Mouse (Mus musculus): ENCODE data around the gene Vmn1r139.
"Not testable (repeated sequence)": the region's sequence is repeated elsewhere in the genome, so short reads cannot be mapped to it uniquely, and the experiment has no call there.

The Vmn1r139 gene

DNA sequence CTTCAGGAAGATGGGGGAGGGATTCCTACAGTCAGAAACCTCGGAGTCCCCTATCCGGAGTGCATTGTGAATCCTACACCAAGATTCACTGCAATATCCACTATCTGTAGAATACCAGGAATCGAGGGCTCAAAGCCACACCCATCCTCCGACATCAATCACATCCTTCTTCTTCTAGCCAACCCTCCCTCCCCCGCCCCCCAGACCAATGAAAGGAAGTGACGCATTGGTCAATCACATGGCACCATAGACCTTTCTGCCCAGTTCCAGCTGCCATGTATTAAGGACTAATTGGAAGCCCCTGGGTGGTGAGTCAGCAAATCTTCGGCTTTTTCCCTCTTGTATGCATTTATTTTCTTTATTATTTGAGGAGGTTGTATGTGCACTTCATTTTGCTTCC lies at the start of gene Vmn1r139:
Vmn1r139 (plus strand) TSS at position 301 of the 400 bp plus-strand sequence.
- DNase-seq, result not testable (repeated sequence)

DNA sequence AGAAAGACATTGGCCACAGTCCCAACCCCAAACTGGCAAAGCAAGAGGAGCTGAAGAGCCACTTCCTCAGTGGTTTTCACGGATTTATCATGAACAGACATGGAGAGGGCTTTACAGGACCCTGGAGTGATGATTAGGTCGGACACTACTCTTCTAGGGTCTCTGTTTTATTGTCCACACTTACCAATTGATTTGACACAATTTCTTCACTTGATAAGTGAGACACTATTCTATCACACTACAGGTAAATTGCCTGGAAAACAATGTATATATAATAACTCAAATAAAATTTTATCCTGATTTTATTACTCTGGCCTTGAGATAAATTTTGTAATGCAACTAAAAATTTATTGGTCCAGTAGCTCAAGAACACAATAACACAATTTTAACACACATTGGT lies 40.1 kb upstream of the Vmn1r139 start, which contains the start of gene Vmn1r138:
Vmn1r138 (minus strand) TSS at position 101 of the 400 bp plus-strand sequence.
- not testable (repeated sequence) for DNase-seq

DNA sequence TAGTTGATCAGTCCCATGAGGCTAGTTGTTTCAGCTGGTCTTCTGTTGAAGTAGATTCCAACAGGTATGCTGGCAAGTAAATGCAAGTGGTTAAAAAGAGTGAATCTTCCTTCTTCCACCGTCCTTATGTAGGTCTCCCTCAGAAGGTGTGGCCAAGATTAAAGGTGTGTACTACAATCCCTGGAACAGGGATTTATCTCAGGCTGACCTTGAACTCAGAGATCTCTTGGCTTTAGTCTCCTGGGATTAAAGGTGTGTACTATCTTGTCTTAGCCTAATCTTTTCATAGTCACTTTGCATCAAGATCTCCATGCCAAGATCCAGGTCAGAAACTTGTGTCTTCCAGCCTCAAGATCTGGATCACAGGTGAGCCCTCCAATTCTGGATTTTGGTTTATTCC lies 12.7 kb upstream of the Vmn1r139 start, which contains the start of gene Gm6176:
Gm6176 (minus strand) TSS at position 101 of the 400 bp plus-strand sequence.
- not testable (repeated sequence) for DNase-seq

DNA sequence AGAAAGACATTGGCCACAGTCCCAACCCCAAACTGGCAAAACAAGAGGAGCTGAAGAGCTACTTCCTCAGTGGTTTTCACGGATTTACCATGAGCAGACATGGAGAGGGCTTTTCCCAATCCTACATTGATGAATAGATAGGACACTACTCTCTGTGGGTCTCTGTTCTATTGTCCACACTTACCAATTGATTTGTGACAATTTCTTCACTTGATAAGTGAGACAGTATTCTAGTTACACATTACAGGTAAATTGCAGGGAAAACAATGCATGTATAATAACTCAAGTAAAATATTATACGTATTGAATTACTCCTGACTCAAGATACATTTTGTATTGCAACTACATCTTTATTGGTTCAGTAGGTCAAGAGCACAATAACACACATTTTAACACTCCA lies 49.3 kb downstream of the Vmn1r139 start, which contains the start of gene Gm16451:
Gm16451 (minus strand) TSS at position 101 of the 400 bp plus-strand sequence.
- not testable (repeated sequence) for DNase-seq

DNA sequence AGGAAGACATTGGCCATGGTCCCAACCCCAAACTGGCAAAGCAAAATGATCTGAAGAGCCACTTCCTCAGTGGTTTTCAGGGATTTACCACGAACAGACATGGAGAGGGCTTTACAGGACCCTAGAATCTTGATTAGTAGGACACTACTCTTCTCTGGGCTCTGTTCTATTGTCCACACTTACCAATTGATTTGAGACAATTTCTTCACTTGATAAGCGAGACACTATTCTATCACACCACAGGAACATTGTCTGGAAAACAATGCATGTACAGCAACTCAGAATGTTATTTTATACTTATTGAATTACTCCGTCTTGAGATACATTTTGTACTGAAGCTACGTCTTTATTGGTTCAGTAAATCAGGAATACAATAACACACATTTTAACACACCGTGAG lies 65.8 kb downstream of the Vmn1r139 start, which contains the start of gene Gm10666:
Gm10666 (minus strand) TSS at position 101 of the 400 bp plus-strand sequence.
- DNase-seq, result not testable (repeated sequence)

Measured in cerebellum, adult 18-20 months (tissue).